Mouse (Mus musculus): ENCODE measurements around the gene March4.

The March4 gene

DNA sequence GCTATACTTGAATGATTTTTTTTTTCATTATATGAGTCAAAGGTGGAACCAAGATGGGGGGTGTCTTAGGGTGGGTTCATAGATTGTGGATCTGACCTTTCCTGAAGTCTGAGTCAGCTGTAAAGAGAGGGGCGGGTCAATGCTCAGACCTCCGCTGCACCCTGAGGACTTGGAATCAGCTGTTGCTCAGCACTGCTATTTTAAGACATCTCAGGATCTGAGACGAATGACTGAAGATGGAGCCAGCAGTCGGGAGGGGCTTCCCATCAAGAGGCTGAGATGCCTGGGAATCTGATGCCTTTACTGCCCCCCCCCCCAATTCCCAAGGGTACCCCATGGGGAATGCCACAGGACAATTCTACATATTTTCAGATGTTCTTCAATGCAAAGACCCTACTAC, 85.9 kb downstream of the March4 start:
- DNase-seq (ENCODE audit: extremely low spot score, low spot score), result peak; percentile 14

DNA sequence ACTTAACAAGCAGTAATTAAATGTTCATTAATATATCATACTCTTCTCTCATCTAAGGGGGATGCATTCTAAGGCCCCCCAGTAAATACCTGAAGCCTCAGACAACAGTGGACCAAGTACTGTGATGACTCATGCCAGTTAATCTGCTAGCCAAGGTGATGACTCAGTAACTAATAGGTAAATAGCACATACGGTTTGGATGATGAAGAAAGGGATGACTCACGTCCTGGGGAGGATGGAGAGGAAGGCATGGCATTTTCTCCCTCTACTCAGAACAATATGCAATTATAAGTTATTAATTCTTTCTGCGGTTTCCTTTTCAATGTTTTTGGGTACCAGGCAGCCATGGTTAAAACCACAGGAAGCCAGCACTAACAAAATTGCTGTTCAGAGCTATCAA, 87.0 kb downstream of the March4 start:
- no peak for DNase-seq (ENCODE audit: extremely low spot score, low spot score)

DNA sequence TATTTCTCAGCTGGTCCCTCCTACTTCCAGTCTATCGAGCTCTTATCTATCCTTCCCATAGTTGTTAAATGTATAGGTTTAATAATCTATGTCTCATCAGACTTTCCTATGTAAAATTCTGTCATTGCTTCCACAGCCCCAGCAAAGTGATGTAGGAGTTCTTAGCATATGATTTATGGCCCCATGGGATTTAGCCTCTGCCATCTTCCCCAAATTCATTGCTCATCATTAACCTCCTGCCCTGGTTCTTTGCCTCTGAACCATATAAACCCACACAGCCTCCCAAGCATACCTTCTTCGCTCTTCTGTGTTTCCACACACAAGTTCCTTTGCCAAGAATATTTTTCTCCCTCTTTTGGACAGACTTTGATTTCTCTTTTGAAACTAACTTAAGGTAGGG, 94.0 kb downstream of the March4 start:
- no peak for DNase-seq (ENCODE audit: extremely low spot score, low spot score)

DNA sequence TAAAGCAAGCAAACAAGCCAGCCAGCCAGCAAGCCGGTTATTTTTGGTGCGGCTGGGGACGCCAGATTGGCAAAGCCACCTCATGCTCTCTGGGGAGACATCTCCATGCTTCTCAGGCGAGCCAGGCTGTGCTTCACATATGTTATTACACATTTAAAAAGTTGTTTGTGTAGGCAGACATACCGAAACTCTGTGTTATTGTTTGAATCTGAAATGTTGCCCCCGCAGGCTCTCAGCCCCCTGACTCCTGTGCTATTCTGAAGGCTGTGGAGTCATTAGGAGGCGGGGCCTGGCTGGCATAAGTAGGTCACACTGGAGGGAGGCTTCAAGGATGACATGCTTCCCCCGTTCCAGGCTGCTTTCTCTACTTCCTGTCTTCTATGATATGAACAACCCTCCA, 97.6 kb downstream of the March4 start:
- DNase-seq (ENCODE audit: extremely low spot score, low spot score), result no peak

DNA sequence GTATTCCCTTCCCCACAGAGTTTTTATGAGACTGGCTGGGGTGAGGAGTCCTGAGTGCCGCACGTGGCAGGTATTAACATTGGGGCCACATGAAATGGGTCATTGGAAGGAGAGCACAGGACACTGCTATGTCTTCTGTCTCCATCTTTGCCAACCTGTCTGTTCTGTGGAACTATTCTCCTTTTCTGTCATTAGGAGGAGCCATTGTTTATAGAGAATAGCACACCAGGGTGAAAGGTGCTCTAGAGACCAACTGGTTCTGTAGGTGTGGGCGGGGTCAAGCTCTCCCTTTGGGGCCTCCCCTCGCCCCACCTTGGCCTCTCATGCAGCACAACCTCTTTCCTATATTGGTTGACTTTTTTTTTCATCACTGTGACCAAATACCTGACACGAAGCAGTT, 99.8 kb downstream of the March4 start:
- DNase-seq (ENCODE audit: extremely low spot score, low spot score), result no peak

DNA sequence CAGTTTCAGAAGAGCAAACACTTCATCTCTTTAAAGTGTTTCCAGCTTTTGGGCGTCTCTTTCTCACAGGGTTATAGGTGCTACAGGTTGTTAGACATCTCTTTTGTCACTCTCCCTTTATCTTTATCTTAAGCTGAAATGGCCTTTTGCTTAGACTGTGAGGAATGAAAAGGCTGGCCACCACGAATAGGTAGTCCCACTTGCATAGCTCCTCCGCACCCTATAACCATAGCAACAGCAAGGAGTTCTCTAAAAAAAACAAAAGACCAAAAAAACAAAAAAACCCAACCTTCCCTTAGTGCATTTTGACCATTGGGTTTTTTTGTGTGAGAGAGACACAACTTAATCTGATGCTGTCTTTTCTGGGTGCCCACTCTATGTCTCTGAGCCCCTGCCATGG, 102.2 kb downstream of the March4 start:
- no peak for DNase-seq (ENCODE audit: extremely low spot score, low spot score)

DNA sequence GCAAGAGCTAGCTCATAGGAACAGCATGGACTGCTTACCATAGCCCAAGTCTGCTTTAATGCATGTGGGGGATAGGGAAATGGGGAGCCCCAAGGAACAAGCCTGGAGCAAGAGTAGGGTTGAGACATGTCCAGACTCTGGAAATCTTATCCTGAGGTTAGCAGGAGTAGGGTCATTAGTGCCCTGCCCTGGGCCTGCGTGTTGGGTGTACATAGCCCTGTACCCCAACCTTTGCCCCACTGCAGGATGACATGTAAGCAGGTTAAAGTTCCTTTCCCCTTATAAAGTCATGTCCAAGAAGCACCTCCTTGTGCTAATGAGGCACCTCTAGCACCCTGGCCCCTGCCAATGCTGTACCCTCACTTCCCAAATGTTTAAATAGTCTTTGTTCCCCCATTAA, 104.2 kb downstream of the March4 start:
- no peak for DNase-seq (ENCODE audit: extremely low spot score, low spot score)

DNA sequence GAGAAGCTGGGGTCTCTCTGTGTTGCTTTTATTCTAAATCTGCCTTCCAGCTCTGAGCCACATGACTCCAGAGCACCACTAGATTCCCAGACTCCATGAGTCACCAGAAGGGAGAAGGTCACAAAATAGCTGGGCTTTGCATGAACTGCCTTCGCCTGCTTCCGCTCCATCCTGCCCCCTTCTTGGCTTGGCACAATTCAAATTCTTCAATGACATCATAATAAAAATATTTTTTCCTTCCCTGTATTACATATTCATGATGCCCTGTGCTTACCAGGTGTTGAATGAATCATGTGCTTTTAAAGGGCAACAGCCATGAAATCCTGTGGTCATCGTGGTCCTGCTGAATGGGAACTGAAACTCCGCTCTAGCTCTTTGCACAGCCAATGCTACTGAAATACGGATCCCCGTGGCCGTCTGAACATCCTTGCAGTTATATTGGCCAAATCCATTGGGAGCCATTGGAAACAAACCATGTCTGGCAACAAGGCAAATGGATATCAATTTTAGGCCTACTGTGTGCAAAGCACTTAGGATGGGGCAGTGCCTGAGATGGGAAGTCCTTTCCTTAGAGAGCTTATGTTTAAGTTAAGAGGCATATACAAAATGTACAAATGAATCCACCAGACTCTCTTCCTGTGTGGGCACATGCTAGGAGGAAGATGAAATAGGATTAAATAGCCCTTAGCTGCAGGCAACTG, 107.5 kb downstream of the March4 start:
- no peak for DNase-seq (ENCODE audit: extremely low spot score, low spot score)

DNA sequence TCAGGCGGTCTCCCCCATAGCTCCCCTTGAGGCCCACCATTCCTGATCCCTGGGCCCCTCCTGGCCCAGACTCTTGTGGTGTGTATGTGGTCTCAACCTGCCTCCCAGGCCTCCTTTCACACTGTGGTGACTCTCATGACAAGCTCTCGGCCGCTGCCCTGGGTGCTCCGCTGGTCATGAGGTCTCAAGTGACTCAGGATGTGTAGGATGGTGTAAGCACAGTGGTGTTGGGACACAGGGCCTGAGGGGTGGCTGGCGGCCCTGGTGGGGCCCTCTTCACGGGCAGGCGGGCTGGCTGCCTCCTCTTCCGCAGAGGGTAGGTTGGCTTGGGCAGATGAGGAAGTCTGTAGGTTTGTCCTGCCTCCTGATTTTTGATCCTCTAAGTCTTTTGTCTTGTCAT, 108.2 kb downstream of the March4 start:
- DNase-seq (ENCODE audit: extremely low spot score, low spot score), result no peak

DNA sequence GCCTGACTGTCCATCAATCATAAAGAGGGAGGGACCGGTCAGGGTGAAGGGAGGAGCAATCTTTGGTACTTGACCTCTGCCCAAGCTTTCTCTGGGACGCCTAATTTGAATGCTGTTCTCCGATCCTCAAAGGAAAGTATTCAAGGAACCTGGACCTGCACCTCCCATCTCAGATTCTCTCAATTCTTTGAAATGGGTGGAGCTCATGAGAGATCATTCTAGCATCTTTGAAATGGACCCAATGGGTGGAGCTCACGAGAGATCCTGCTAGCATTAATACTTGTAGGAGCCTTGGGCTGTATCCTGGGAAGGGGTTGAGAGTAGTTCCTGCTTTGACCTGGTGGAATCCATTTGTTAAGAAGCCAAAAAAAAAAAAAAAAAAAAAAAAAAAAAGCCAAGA, 110.3 kb downstream of the March4 start:
- no peak for DNase-seq (ENCODE audit: extremely low spot score, low spot score)

DNA sequence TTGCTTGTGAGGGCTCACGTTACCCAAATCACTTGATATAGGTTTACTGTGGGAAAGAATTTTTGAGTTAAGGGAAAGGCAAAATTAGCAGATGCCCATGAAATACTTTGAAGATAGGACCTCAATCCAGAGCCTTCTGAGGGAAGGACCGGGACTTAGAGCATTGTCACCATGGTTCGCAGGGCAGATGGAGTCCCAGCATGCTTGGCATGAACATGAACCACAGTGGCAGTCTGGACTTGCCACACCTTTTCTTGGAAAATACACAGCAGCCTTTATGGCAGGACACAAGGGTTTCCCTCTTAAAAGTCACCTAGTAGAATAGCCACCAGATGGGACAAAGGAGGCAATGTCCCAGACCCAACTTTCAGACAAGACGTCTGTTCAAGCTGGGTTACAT, 114.6 kb downstream of the March4 start:
- no peak for DNase-seq (ENCODE audit: extremely low spot score, low spot score)

DNA sequence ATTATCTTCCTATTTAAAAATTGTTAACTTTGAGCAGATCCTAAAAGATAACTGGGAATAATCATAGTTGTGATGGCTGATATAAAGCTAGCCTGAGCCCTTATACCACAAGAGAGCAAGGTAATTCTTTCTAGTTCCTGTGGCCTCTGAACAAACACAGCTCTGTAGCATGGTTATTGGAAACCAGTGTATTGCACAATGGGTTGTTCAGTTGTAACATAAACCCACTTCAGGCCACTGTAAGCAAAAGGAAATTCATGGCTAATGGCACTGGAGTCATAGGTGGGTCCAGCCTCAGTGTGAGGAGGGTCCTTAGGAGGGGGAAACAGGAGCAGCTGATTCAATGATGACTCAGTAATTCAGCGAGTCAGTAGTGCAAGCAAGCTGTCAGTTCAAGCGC, 116.5 kb downstream of the March4 start:
- DNase-seq (ENCODE audit: extremely low spot score, low spot score), result no peak

DNA sequence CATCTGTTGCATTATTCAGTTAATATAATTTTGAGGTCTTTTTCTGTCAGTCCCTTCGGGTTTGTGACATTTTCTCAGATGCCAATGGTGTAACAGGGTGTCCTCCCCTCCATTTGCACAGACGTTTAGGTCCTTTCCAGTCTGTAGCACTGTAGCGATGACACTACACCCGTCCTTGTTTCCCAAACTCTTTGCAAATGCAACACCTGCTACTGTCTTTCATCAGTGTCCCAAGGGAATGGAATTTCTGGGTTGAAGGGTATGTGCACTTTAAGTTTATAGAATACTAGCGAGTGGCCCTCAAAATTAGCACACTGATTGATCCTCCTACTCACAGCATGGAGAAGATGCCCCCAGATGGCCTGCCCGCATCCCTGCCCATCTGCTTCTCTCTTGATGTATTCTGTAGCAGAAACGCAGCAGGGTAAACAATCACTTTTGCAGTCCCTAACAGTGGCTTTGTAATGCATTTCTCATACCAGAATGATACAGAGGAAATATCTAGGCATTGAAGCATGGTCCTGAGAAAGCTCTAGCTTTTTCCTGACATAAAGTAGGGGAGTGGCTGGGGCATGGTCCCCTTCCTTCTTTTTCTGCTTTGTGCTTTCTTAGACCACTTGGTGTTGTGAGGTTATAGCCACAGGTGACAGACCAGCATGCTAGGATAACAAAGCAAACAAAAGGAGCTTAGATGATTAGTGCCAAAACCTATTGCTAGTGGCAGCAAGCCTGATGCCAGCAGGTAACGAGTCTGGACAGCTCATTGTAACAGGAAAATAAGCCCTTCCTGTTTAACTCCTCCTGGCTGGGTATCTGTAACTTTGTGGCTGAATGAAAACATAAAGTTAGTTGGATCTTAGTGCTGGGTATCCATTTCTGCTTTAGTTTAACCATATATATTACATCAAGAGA, 117.7 kb downstream of the March4 start:
- no peak for DNase-seq (ENCODE audit: extremely low spot score, low spot score)

DNA sequence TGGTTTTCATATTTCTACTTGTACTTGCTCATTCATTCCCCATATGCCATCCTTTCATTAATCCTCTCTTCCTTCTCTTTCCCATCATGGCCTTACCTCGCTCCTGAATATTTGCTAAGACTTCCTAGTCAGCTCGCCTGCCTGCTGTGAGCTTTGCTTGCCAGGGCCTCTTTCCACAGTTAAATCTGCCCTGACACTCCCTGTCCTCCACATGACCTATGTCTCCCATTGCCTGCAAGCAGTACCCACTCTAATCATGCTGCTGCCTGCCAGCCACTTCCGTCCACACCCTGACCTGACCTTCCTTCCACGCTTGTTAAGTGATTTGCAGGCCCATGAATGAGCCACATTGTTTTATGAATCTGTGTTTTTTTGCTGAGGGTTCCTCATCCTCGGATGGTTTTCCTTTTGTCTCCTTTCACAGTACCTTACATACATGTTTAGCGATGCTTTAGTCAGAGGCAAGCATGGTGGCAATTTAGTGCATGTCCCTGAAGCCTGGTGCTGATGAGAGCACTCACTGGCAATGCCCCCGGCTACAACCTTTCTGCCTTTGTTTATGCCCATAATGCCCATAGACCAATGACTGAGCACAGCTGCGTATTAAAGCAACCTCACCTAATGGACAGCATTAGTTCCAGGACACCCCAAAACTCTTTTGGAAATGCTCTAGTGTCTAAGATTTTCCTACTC, 122.0 kb downstream of the March4 start:
- DNase-seq (ENCODE audit: extremely low spot score, low spot score), result peak; percentile 53

DNA sequence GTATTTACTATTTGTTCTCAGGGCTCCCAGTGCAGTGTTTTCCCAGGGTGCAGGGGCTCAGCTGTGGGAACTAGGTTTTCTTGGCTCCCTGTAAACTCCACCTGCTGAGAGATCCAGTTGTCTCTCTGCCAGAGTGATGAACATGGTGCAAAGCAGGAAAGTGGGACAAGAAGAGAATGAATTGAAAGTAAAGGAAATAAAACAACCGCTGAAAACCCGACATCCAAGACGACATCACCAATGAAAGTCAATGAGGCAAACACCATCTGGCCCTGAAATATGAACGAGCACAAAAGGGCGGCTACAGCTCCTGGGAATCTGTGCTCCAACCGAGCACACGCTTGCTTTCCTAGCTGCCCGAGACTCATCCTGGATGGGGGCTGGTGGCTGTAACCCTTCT, 122.6 kb downstream of the March4 start:
- DNase-seq (ENCODE audit: extremely low spot score, low spot score), result peak; percentile 22

DNA sequence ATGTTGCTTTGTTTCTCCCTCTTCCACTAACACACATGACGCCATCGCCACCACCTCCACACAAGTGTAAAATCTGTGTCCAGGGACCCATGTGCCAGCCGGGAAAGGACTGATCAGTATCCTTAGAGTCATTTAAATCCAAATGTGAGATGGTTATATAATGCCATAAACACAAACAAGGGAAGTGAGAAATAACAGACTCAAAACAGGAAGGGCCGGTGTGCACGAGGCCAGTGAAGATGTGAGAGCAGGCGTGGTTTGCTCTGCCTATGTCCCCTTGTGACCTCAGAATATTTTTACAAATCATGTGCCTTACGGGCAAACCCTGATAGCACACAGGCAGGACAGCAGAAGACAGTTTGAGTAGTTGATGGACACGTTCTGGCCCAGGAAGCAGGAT, 123.5 kb downstream of the March4 start:
- no peak for DNase-seq (ENCODE audit: extremely low spot score, low spot score)

DNA sequence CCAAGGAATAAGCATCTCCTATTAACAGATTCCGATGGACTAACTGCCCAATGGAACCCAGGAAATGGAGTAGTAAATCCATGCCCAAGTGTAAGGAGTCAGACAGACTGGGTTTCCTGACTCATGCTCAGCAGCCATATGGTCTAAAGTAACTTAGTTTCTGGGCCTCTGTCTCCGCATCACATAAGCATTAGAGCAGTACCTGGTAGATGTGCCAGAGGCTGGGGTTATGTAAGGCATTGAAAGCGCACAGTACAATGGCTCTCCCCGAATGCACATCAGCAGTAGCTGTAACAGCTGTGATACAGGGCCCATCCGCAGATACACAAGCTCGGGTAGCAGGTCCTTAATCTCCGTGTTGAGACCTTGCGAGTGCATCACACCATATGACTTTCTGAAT, 125.6 kb downstream of the March4 start:
- no peak for DNase-seq (ENCODE audit: extremely low spot score, low spot score)

DNA sequence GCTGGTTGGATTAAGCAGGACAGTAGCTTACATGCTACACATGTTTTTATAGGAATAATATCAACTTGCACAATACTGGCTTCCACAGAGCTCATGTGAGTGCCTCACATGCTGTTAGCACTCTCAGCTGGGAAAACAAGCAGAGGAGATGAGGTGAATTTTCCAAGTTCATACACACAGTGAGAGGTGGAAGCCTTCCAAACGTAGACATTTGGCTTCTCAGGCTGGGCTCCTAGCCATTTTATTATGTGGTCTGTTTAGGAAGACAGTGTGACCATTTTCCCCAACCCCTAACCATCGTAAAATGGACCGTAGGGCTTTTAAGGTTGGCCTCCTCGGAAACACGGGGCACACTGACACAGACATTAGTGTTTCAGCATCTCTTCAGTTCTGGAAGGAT, 126.8 kb downstream of the March4 start:
- DNase-seq (ENCODE audit: extremely low spot score, low spot score), result no peak

DNA sequence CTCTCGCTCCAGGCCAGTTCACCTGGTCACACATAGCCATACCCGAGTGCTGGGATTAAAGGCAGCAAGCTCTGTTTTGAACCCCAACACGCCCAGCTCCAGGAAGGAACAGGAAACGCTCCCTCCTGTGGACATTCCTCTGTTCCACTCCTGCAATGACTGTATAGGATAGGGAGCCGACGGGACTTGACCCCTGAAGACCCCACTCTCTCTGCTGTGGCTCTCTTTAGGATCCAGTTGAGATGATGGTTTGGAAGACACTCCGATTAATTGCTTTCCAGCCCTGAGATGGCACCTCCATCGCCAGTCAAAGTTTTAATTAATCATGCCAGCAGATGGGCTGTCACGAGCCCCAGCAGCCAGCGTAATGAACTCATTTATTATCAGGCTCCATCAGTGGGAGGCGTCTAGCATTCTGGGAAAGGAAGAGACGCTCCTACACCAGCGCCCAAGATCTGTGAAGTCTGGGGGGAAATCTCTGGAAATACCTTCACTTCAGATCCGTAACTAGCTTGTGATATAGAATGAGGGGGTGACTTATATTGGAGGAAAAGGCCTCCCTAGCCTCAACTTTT, 130.1 kb downstream of the March4 start:
- DNase-seq (ENCODE audit: extremely low spot score, low spot score), result no peak

DNA sequence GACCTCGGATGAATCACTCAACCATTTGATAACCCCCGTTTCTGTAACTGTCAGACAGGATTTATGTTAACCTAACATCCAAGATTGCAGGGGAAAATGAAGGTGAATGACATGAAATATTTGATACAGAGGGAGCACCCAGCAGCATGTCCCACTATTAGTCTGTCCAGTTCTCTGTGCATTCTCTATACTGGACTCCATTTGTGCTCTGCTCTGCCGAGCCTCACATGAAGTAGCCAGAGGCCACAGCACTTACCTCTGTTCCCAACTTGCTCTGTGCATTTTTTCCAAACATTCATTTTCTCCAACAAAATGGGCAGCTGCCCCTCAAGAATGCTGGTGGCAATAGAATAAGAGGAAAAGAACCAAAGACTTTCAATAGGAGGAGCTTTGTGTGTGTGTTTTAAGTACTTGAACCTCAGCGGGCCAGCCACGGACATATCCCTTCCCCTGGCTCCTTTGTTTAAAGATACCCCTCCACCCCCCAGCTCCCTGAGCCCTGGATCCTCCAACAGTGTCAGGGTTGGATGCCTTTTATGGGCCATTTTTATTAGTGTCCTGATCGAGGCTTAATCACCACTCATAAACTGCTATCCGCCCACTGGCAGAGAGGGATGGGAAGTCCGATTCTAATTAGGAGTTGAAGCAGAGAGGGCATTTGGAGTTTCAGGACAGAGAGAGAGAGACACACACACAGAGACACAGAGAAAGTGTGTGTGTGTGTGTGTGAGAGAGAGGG, 135.2 kb downstream of the March4 start:
- no peak for DNase-seq (ENCODE audit: extremely low spot score, low spot score)

DNA sequence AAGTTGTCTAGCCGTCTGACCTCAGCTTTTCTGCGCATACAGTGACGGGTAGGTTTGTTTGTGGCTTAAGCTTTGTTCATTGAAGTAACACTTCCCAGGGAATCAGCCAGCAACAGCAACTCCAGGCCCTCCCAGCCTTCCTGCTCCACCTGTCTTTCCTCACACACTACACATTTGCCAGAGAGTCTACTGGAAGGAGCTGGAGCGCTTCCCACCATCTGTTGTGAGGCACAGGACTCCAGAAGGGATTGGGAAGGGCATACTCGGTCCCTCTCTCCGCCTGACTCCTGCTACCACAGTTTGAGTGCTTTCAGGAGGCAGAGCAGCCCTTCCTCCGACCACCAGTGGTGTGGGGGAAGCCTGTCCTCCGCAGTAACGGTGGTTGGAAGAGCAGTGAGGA, 136.1 kb downstream of the March4 start:
- DNase-seq (ENCODE audit: extremely low spot score, low spot score), result no peak
